Mouse (Mus musculus): ENCODE measurements around the gene Syt16. TPM values are rescaled to one million over a fixed set of nuclear protein-coding genes. Genes with fewer than 3 reads are reported as not detected.

The Syt16 gene
- polyA plus RNA-seq, 1 experiment from 2014 or later: 50.2 TPM

DNA sequence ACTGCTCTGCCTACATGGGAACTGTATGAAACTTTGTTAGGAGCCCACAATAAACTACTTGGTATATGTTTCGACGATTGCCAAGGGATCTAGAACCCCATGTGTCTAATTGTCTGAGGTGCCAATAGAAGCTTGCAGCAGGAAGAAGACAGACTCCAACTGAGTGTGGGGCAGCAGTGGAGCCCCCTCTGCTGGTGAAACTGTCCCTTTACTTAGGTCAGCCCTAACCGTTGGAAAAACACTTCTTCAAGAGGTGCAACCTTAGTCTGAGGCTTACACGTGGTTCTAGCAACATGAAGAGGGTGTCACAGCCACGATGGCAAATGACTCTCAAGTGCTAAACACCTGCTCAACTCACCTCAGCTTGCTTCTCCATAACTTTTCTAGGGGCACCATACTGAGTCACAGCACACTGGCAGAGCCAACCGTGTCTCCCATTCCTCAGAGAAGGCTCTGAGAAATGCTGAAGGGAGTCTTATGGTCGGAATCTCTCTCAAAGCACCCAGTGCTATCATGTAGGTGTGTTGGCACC is 17.3 kb downstream of the Syt16 start:
- H3K9me3 ChIP-seq: no peaks in the 10 kb centered on the region
- H3K36me3 ChIP-seq: no peaks in the 10 kb centered on the region
- ATAC-seq (ENCODE audit: low read depth): no peak
- H3K4me3 ChIP-seq: no peak overlapping the region
- H3K27ac ChIP-seq (replicated peaks): no peak overlapping the region
- no peaks in the 10 kb centered on the region for H3K27me3 ChIP-seq
- H3K4me1 ChIP-seq (replicated peaks): no peaks in the 10 kb centered on the region; the same call in 1 of the 2 replicates
- 57% methylated on average over 7 of the region's 7 CpGs for WGBS
- no peak overlapping the region for H3K9ac ChIP-seq
- no peak overlapping the region for H3K4me2 ChIP-seq

GRCm38 (mm10) chr12:74015491-74015890 is 18.0 kb downstream of the Syt16 start:
- no peak for ATAC-seq (ENCODE audit: low read depth)
- 76% methylated on average over 5 of the region's 5 CpGs for WGBS
- Histone ChIP-seq H3K27ac (replicated peaks) (no peak overlapping the region), H3K4me1 (replicated peaks) (no peaks in the 10 kb centered on the region; the same call in 1 of the 2 replicates), H3K4me2 (no peak overlapping the region), H3K27me3 (no peaks in the 10 kb centered on the region), H3K9ac (no peak overlapping the region), H3K4me3 (no peak overlapping the region), H3K36me3 (no peaks in the 10 kb centered on the region), H3K9me3 (no peaks in the 10 kb centered on the region)

GRCm38 (mm10) chr12:74023260-74023659 is 25.8 kb downstream of the Syt16 start:
- Histone ChIP-seq H3K4me3 (no peak overlapping the region), H3K9ac (no peak overlapping the region), H3K27ac (replicated peaks) (no peak overlapping the region), H3K36me3 (no peaks in the 10 kb centered on the region), H3K27me3 (no peaks in the 10 kb centered on the region), H3K4me1 (replicated peaks) (no peaks in the 10 kb centered on the region), H3K4me2 (no peak overlapping the region), H3K9me3 (no peaks in the 10 kb centered on the region)
- ATAC-seq (ENCODE audit: low read depth): no peak
- 64% methylated on average over 5 of the region's 5 CpGs for WGBS

DNA sequence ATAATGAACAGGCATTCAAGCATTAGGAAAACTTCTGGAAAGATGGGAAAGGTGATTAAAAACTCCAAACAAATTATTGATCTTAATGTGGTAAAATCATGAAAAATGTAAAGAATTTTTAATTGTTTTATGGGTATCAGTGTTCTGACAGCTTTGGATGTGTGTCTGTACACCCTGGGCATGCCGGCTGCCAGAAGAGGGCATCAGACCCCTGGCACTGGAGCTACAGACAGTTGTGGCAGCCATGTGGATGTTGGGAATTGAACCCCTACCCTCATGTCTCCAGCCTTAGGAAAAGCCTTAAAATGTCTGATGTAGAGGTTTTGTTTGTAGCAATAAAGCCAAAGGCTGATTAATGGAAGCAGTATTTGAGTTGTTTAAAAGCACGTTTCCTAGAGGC is 27.5 kb downstream of the Syt16 start:
- Histone ChIP-seq H3K36me3 (no peaks in the 10 kb centered on the region), H3K4me2 (no peak overlapping the region), H3K27ac (replicated peaks) (no peak overlapping the region), H3K4me1 (replicated peaks) (no peaks in the 10 kb centered on the region), H3K27me3 (no peaks in the 10 kb centered on the region), H3K9me3 (no peaks in the 10 kb centered on the region), H3K4me3 (no peak overlapping the region), H3K9ac (no peak overlapping the region)
- 91% methylated on average over 2 of the region's 2 CpGs for WGBS
- no peak for ATAC-seq (ENCODE audit: low read depth)

DNA sequence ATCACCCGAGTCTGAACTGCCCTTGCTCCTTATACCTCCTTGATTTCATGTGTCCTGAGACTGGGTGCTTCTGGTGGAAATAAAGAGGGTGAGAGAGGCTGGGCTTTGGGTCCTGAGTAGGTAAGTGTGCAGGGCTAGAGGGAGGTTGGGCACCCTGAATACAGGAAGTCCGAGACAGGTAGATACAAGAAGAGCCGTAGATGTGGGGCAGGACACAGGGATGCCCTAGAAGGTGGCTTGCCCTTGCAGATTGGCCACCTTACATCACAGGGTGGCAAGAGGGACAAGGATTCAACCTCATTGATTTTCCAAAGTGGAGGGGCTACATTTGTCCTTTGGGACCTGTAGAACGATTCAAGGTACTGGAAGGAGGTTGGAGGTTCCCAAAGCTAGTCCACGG is 45.8 kb downstream of the Syt16 start:
- no peaks in the 10 kb centered on the region for H3K27me3 ChIP-seq
- ATAC-seq (ENCODE audit: low read depth): no peak; the same call in 1 of the 2 replicates
- no peaks in the 10 kb centered on the region for H3K36me3 ChIP-seq
- no peaks in the 10 kb centered on the region for H3K9me3 ChIP-seq
- H3K4me3 ChIP-seq: no peak overlapping the region
- 82% methylated on average over 5 of the region's 5 CpGs for WGBS
- no peak overlapping the region for H3K9ac ChIP-seq
- peak overlapping the region; percentile 72; the same call in 1 of the 2 replicates for H3K27ac ChIP-seq (replicated peaks)
- H3K4me2 ChIP-seq: no peak overlapping the region
- H3K4me1 ChIP-seq (replicated peaks): peaks cover 16% of the 10 kb centered on the region

GRCm38 (mm10) chr12:74043755-74044154 is 46.3 kb downstream of the Syt16 start:
- Histone ChIP-seq H3K4me1 (replicated peaks) (peaks cover 16% of the 10 kb centered on the region), H3K4me2 (no peak overlapping the region), H3K9me3 (no peaks in the 10 kb centered on the region), H3K4me3 (no peak overlapping the region), H3K9ac (no peak overlapping the region), H3K36me3 (no peaks in the 10 kb centered on the region), H3K27me3 (no peaks in the 10 kb centered on the region), H3K27ac (replicated peaks) (peak overlapping the region; percentile 72)
- peak; percentile 93 for ATAC-seq (ENCODE audit: low read depth)
- 22% methylated on average over 6 of the region's 6 CpGs for whole genome bisulfite sequencing

- Histone ChIP-seq H3K27ac (replicated peaks) (peak overlapping the region; percentile 72), H3K36me3 (no peaks in the 10 kb centered on the region), H3K27me3 (no peaks in the 10 kb centered on the region), H3K9ac (no peak overlapping the region), H3K4me3 (no peak overlapping the region), H3K9me3 (no peaks in the 10 kb centered on the region), H3K4me2 (no peak overlapping the region), H3K4me1 (replicated peaks) (peaks cover 16% of the 10 kb centered on the region)
- ATAC-seq (ENCODE audit: low read depth): peak; percentile 61
- WGBS: 62% methylated on average over 4 of the region's 4 CpGs
These were observed 46.8 kb downstream of the Syt16 start for GRCm38 (mm10) chr12:74044241-74044640.

DNA sequence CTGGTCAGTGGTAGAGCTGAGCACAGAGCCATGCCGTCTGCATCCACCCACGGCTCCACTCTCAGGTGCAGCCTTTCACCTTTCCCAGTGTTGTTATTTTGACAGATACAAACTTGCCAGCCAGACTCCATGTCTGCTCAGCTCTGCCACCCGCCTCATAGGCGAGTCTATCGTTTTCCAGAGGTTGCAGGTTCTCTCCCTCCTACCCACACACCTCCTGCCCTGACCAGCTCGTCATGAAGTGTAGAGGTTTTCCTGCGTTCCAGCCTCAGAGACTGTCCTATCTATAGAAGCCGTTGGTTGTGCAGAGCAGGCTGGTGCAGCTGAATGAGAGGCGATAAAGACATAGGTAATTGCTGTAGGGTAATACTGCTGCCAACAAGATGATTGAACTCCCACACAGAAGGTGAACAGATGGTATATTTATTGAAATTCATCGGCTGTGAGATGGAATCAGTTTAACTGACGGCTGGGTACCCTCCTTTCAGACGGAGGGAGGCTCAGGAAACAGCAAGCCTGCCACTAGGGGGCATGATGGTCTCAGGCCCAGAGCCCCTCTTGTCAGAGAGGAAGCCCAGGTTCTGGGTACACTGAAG is 58.0 kb downstream of the Syt16 start:
- ATAC-seq (ENCODE audit: low read depth): peak; percentile 94
- Histone ChIP-seq H3K36me3 (no peaks in the 10 kb centered on the region), H3K27me3 (peaks cover 3% of the 10 kb centered on the region; the same call in 1 of the 2 replicates), H3K9me3 (no peaks in the 10 kb centered on the region), H3K4me2 (no peak overlapping the region), H3K4me3 (no peak overlapping the region), H3K4me1 (replicated peaks) (0 out of 2 replicates have a peak, but pooled peaks cover 6% of the 10 kb centered on the region), H3K27ac (replicated peaks) (peak overlapping the region; percentile 47), H3K9ac (no peak overlapping the region)
- 46% methylated on average over 12 of the region's 12 CpGs for WGBS

DNA sequence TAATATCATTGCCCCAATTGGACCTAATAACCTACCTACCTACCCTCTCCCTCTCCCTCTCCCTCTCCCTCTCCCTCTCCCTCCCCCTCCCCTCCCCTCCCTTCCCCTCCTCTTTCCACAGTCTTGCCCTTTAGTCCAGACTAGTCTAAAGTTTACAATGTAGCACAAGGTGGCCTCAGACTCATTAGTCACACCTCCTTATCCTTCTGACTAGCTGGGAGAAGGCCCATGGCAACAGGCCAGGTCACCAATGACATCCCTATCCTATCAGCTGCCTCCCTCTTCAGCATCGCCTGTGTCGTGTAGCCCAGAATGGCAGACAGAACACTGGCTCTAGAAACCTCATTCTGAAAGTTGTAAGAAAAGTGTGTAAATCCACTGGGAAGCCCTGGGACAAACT is 58.7 kb downstream of the Syt16 start:
- H3K27ac ChIP-seq (replicated peaks): no peak overlapping the region
- no peak overlapping the region for H3K4me2 ChIP-seq
- 0 out of 2 replicates have a peak, but pooled peaks cover 6% of the 10 kb centered on the region for H3K4me1 ChIP-seq (replicated peaks)
- ATAC-seq (ENCODE audit: low read depth): peak; percentile 28; the same call in 1 of the 2 replicates
- H3K4me3 ChIP-seq: no peak overlapping the region
- peaks cover 3% of the 10 kb centered on the region; the same call in 1 of the 2 replicates for H3K27me3 ChIP-seq
- no peak overlapping the region for H3K9ac ChIP-seq
- H3K9me3 ChIP-seq: no peaks in the 10 kb centered on the region
- WGBS: 60% methylated on average over 2 of the region's 2 CpGs
- no peaks in the 10 kb centered on the region for H3K36me3 ChIP-seq

- Histone ChIP-seq H3K9me3 (no peaks in the 10 kb centered on the region), H3K36me3 (no peaks in the 10 kb centered on the region), H3K27ac (replicated peaks) (no peak overlapping the region), H3K4me1 (replicated peaks) (no peaks in the 10 kb centered on the region), H3K4me3 (no peak overlapping the region), H3K9ac (no peak overlapping the region), H3K4me2 (no peak overlapping the region), H3K27me3 (no peaks in the 10 kb centered on the region)
- no peak for ATAC-seq (ENCODE audit: low read depth)
- 93% methylated on average over 1 of the region's 1 CpGs for WGBS
These were observed 65.1 kb downstream of the Syt16 start for GRCm38 (mm10) chr12:74062547-74062946.

- H3K27me3 ChIP-seq: no peaks in the 10 kb centered on the region
- no peaks in the 10 kb centered on the region for H3K4me1 ChIP-seq (replicated peaks)
These were observed 71.5 kb downstream of the Syt16 start for GRCm38 (mm10) chr12:74068912-74069311.

GRCm38 (mm10) chr12:74075590-74075989 is 78.1 kb downstream of the Syt16 start:
- Histone ChIP-seq H3K4me3 (no peak overlapping the region), H3K4me1 (replicated peaks) (no peaks in the 10 kb centered on the region), H3K9me3 (no peaks in the 10 kb centered on the region), H3K4me2 (no peak overlapping the region), H3K27ac (replicated peaks) (no peak overlapping the region), H3K27me3 (no peaks in the 10 kb centered on the region), H3K9ac (no peak overlapping the region), H3K36me3 (no peaks in the 10 kb centered on the region)
- ATAC-seq (ENCODE audit: low read depth): no peak
- 78% methylated on average over 3 of the region's 3 CpGs for WGBS

More at GRCm38 (mm10) chr12:74068912-74069311, 71.5 kb downstream of the Syt16 start:
- no peak overlapping the region for H3K4me2 ChIP-seq
- no peak overlapping the region for H3K9ac ChIP-seq
- ATAC-seq (ENCODE audit: low read depth): no peak
- WGBS: 86% methylated on average over 1 of the region's 1 CpGs
- no peak overlapping the region for H3K4me3 ChIP-seq
- no peaks in the 10 kb centered on the region for H3K9me3 ChIP-seq
- no peak overlapping the region for H3K27ac ChIP-seq (replicated peaks)
- H3K36me3 ChIP-seq: no peaks in the 10 kb centered on the region

DNA sequence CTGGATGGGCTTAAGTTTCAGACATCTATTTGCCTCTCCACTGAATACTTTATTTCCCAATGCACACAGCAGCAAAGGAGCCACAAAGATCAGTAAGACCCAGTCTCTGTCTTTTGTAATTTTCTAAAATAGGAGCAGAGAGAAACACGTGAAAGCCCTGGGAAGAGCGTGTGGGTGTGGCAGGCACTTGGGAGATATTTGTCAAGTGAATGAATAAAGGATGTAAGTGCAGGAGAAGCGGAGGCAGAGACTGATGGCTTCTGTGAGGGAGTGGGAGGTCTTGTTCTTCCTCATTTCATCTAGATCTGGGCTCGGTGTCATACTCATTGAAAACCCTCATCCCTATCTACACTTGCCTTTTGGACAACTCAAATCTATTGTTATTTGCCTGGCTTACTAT is 78.6 kb downstream of the Syt16 start:
- no peak for ATAC-seq (ENCODE audit: low read depth)
- no peaks in the 10 kb centered on the region for H3K4me1 ChIP-seq (replicated peaks)
- H3K4me2 ChIP-seq: no peak overlapping the region
- WGBS: 49% methylated on average over 4 of the region's 4 CpGs
- H3K4me3 ChIP-seq: no peak overlapping the region
- H3K9me3 ChIP-seq: no peaks in the 10 kb centered on the region
- H3K36me3 ChIP-seq: no peaks in the 10 kb centered on the region
- H3K27ac ChIP-seq (replicated peaks): no peak overlapping the region
- H3K27me3 ChIP-seq: no peaks in the 10 kb centered on the region
- no peak overlapping the region for H3K9ac ChIP-seq

All from neural tube, embryonic 13.5 days (tissue).